Mouse (Mus musculus): Measurements from ENCODE around the gene Pitpnc1.

- TF ChIP-seq CTCF (IDR thresholded peaks at IDR 0.05; ENCODE audit: low read depth), result no peak
- no peak for TF ChIP-seq EP300 (IDR thresholded peaks at IDR 0.05; ENCODE audit: low read depth)
These were observed 227.4 kb downstream of the Pitpnc1 start for GRCm38 (mm10) chr11:107243126-107243525.
